Mouse (Mus musculus): ENCODE results near the gene Rab11fip5. TPM values are rescaled to one million over a fixed set of nuclear protein-coding genes. Genes with fewer than 3 reads are reported as not detected.

The Rab11fip5 gene
- polyA plus RNA-seq, 1 experiment: 3.0 TPM

GRCm38 (mm10) chr6:85295384-85296167 lies 78.9 kb downstream of the Rab11fip5 start:
- peaks cover 3% of the 10 kb centered on the region for H3K4me1 ChIP-seq (ENCODE audit: control insufficient read depth, insufficient read depth, insufficient read length, low read length)
- no peak for TF ChIP-seq CTCF (IDR thresholded peaks at IDR 0.05; ENCODE audit: extremely low read depth, insufficient read length, insufficient replicate concordance, low read depth, low read length)
- TF ChIP-seq POLR2A (IDR thresholded peaks at IDR 0.05; ENCODE audit: low read depth, low read length): no peak
- 61% methylated on average over 7 of the region's 7 CpGs for WGBS
- no peaks in the 10 kb centered on the region for H3K36me3 ChIP-seq (ENCODE audit: control insufficient read depth, insufficient read depth, low read length)
- no peak overlapping the region for H3K27ac ChIP-seq (ENCODE audit: insufficient read depth, low read depth, low read length)
- no peaks in the 10 kb centered on the region for H3K27me3 ChIP-seq (ENCODE audit: control insufficient read depth, insufficient read depth, low read length)
- H3K4me3 ChIP-seq (ENCODE audit: low read depth, low read length): no peak overlapping the region

DNA sequence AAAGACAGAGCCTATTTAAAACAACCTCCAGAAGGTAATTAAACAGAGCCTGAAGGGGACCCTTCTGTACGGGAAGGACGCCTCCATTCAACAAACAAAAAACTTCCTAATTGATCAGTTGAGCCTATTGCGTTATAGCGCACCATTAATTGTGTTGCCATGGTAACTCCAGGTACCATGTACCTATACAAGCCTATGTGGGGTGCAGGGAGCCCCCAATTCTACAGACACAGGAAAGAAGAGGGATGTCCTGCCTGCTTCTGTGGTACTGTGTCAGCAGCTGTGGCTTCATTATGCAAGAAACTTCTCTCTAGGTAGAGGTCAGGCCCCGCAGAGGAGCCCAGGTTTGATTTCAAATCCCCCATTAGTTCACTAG lies 80.4 kb downstream of the Rab11fip5 start:
- no peaks in the 10 kb centered on the region for H3K36me3 ChIP-seq (ENCODE audit: control insufficient read depth, insufficient read depth, low read length)
- no peak overlapping the region for H3K4me3 ChIP-seq (ENCODE audit: low read depth, low read length)
- no peak overlapping the region for H3K27ac ChIP-seq (ENCODE audit: insufficient read depth, low read depth, low read length)
- H3K27me3 ChIP-seq (ENCODE audit: control insufficient read depth, insufficient read depth, low read length): no peaks in the 10 kb centered on the region
- no peak for TF ChIP-seq CTCF (IDR thresholded peaks at IDR 0.05; ENCODE audit: extremely low read depth, insufficient read length, insufficient replicate concordance, low read depth, low read length)
- TF ChIP-seq POLR2A (IDR thresholded peaks at IDR 0.05; ENCODE audit: low read depth, low read length): no peak
- peaks cover 3% of the 10 kb centered on the region for H3K4me1 ChIP-seq (ENCODE audit: control insufficient read depth, insufficient read depth, insufficient read length, low read length)
- WGBS: 70% methylated on average over 5 of the region's 5 CpGs

GRCm38 (mm10) chr6:85293255-85294003 lies 81.0 kb downstream of the Rab11fip5 start:
- H3K27me3 ChIP-seq (ENCODE audit: control insufficient read depth, insufficient read depth, low read length): no peaks in the 10 kb centered on the region
- peaks cover 3% of the 10 kb centered on the region for H3K4me1 ChIP-seq (ENCODE audit: control insufficient read depth, insufficient read depth, insufficient read length, low read length)
- no peaks in the 10 kb centered on the region for H3K36me3 ChIP-seq (ENCODE audit: control insufficient read depth, insufficient read depth, low read length)
- H3K4me3 ChIP-seq (ENCODE audit: low read depth, low read length): no peak overlapping the region
- WGBS: 45% methylated on average over 10 of the region's 10 CpGs
- TF ChIP-seq CTCF (IDR thresholded peaks at IDR 0.05; ENCODE audit: extremely low read depth, insufficient read length, insufficient replicate concordance, low read depth, low read length) (no peak), POLR2A (IDR thresholded peaks at IDR 0.05; ENCODE audit: low read depth, low read length) (no peak)
- H3K27ac ChIP-seq (ENCODE audit: insufficient read depth, low read depth, low read length): no peak overlapping the region

- H3K27ac ChIP-seq (ENCODE audit: insufficient read depth, low read depth, low read length): no peak overlapping the region
- TF ChIP-seq CTCF (IDR thresholded peaks at IDR 0.05; ENCODE audit: extremely low read depth, insufficient read length, insufficient replicate concordance, low read depth, low read length): peak; percentile 42; the same call in 1 of the 2 replicates
- no peak for TF ChIP-seq POLR2A (IDR thresholded peaks at IDR 0.05; ENCODE audit: low read depth, low read length)
- no peaks in the 10 kb centered on the region for H3K27me3 ChIP-seq (ENCODE audit: control insufficient read depth, insufficient read depth, low read length)
- 83% methylated on average over 16 of the region's 16 CpGs for WGBS
- peaks cover 3% of the 10 kb centered on the region for H3K4me1 ChIP-seq (ENCODE audit: control insufficient read depth, insufficient read depth, insufficient read length, low read length)
- no peak overlapping the region for H3K4me3 ChIP-seq (ENCODE audit: low read depth, low read length)
- no peaks in the 10 kb centered on the region for H3K36me3 ChIP-seq (ENCODE audit: control insufficient read depth, insufficient read depth, low read length)
Measured at GRCm38 (mm10) chr6:85290869-85291824, 83.3 kb downstream of the Rab11fip5 start.

DNA sequence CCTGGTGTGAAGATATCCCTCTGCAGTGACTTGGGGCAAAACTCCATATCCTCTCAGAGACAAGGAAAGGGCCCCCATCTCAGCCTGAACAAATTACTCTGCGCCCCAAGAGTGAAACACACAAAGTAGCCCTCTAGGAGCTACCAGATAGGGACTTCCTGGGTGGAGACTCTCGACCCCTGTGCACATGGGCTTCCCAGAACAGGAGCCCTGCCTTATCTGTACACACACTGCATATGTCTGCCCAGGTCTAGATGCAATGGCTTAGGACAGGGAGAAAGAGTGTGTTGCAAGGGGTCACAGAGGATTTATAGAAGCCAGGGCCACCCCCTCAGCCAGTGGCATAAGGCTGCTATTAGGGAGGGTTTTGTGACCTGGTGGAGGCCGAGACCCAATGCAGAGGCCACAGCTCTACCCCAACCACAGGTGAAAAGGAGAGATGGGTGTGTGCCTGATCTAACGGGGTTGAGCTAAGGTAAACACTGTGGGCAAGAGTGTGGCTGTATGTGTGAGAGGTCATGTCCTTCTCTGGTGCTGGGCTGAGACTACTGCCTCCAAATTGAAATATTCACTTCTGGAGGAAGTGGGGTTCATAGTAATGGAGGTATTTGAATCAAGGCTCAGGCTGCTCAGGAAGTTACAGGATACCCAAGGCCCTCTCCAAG lies 86.1 kb downstream of the Rab11fip5 start:
- no peak overlapping the region for H3K27ac ChIP-seq (ENCODE audit: insufficient read depth, low read depth, low read length)
- no peaks in the 10 kb centered on the region for H3K36me3 ChIP-seq (ENCODE audit: control insufficient read depth, insufficient read depth, low read length)
- 0 out of 2 replicates have a peak, but pooled peaks cover 1% of the 10 kb centered on the region for H3K4me1 ChIP-seq (ENCODE audit: control insufficient read depth, insufficient read depth, insufficient read length, low read length)
- 71% methylated on average over 4 of the region's 4 CpGs for WGBS
- no peak overlapping the region for H3K4me3 ChIP-seq (ENCODE audit: low read depth, low read length)
- no peaks in the 10 kb centered on the region for H3K27me3 ChIP-seq (ENCODE audit: control insufficient read depth, insufficient read depth, low read length)
- TF ChIP-seq CTCF (IDR thresholded peaks at IDR 0.05; ENCODE audit: extremely low read depth, insufficient read length, insufficient replicate concordance, low read depth, low read length) (no peak), POLR2A (IDR thresholded peaks at IDR 0.05; ENCODE audit: low read depth, low read length) (no peak)

DNA sequence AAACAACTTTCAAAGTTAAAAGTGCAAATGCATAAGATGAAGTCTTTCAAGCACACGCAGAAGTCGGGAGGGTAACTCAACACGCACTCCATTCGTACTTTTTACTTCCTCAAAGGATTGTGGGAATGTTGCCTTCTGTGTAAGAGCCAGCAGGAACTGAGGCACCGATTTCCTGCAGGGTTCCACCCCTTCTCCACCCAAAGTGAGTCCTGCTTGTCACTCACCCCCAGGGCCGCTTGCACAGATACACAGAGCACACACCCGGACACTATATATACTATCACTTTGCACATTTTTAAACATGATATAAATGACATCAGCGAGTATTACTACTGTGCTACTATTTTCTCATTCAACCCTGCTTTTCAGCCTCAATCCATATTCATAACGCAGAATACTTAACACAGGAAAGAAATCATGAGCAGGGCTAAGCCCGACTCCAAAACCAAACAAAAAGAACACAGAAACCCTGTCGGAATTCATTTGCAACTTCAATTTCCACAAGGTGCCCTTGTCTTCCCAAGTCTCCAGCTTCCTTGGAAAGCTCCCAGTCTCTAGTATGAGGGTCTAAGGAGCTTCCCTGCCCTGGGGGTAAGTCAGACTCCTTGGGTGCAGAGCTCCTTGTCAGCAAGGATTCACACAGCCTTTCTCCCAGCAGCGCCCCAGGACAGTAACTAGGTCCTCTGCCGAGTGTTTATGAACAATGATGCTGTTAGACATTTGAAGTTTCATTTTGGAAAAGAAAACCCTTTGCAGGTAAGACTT lies 88.0 kb downstream of the Rab11fip5 start:
- 81% methylated on average over 13 of the region's 13 CpGs for WGBS
- Histone ChIP-seq H3K27me3 (ENCODE audit: control insufficient read depth, insufficient read depth, low read length) (no peaks in the 10 kb centered on the region), H3K4me3 (ENCODE audit: low read depth, low read length) (no peak overlapping the region), H3K36me3 (ENCODE audit: control insufficient read depth, insufficient read depth, low read length) (no peaks in the 10 kb centered on the region), H3K4me1 (ENCODE audit: control insufficient read depth, insufficient read depth, insufficient read length, low read length) (no peaks in the 10 kb centered on the region), H3K27ac (ENCODE audit: insufficient read depth, low read depth, low read length) (no peak overlapping the region)
- TF ChIP-seq CTCF (IDR thresholded peaks at IDR 0.05; ENCODE audit: extremely low read depth, insufficient read length, insufficient replicate concordance, low read depth, low read length) (no peak), POLR2A (IDR thresholded peaks at IDR 0.05; ENCODE audit: low read depth, low read length) (no peak)

Other genes with a start within 250 kb of the Rab11fip5 start
- gene Spr, start 236.9 kb downstream of the Rab11fip5 start, polyA plus RNA-seq (2012; rRNA removed): 33.6 and 51.3 TPM in 2 replicates
- not detected in 2 replicates for gene Emx1, start 187.2 kb downstream of the Rab11fip5 start, polyA plus RNA-seq (2012; rRNA removed)
- gene Sfxn5, start 41.2 kb downstream of the Rab11fip5 start, polyA plus RNA-seq (2012; rRNA removed): 0.63 and 1.0 TPM in 2 replicates
- gene Noto, start 49.3 kb upstream of the Rab11fip5 start, polyA plus RNA-seq (2012; rRNA removed): not detected in 2 replicates
- gene Smyd5, start 57.4 kb upstream of the Rab11fip5 start, polyA plus RNA-seq (2012; rRNA removed): 6.8 and 9.5 TPM in 2 replicates
- gene Cct7, start 76.9 kb upstream of the Rab11fip5 start, polyA plus RNA-seq (2012; rRNA removed): 39.1 and 69.7 TPM in 2 replicates
- gene Pradc1, start 77.3 kb upstream of the Rab11fip5 start, polyA plus RNA-seq (2012; rRNA removed): 10.9 and 15.9 TPM in 2 replicates
- gene Fbxo41, start 128.4 kb upstream of the Rab11fip5 start, polyA plus RNA-seq (2012; rRNA removed): 0.19 and 0.22 TPM in 2 replicates
- gene Egr4, start 139.0 kb upstream of the Rab11fip5 start, polyA plus RNA-seq (2012; rRNA removed): not detected in 2 replicates
- 0.10 and 0.22 TPM in 2 replicates for gene Alms1, start 212.9 kb upstream of the Rab11fip5 start, polyA plus RNA-seq (2012; rRNA removed)